Mouse (Mus musculus) lung, adult 2 months (tissue): ENCODE results near the gene Tial1.

Experiments used
- CTCF ChIP-seq: fragments of 200-500 bp; IDR thresholded peaks from 2 replicates; pipeline ENCODE4 v1.5.1; 2011; ENCODE audit warnings: mild to moderate bottlenecking, low read length, control low read depth; ENCODE audit not compliant: insufficient read depth
- POLR2A ChIP-seq: fragments of 200-500 bp; IDR thresholded peaks from 2 replicates; pipeline ENCODE4 v1.6.1; 2011; ENCODE audit warnings: low read depth, mild to moderate bottlenecking, control low read depth, low read length, borderline replicate concordance; ENCODE audit errors: extremely low read depth

DNA sequence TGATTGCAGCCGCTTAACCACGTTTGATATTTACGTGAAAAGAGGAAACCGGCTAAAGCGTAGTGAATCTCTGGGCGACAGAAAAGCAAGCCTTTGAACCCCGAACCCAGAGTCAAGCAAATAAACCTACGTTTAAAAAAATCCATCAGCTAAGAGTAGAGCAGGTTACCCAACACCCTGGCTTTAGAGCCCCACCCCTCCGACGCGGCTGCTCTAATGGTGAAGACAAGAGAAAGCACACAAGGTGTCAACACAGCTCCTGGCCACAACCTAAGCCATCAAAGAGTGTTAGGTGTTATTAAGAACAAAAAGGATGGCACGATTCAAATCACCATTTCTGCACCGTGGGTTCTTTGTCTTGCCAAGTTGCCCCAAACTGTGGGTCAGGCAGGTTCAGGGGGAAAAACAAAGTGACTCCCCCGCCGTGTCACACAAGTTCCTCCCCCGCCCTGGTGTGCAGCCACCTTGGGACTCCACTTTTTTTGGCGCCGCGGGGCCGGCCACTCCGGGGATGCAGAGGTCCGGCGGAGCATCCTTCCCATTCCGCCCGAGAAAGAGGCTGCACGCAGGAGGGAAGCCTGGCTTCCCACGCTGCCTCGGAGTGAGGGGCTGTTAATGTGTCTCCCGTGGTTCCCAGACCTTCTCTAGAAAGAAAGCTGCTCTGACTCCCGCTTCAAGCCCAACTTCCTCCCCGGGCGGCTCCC lies 44.1 kb downstream of the Tial1 start:
- TF ChIP-seq CTCF: no peak
- no peak for TF ChIP-seq POLR2A
